Mouse (Mus musculus) intestine, embryonic 15.5 days (tissue): ENCODE results near the gene Zfp617. TPM values are rescaled to one million over a fixed set of nuclear protein-coding genes. Genes with fewer than 3 reads are reported as not detected.
"Not testable (repeated sequence)": the region's sequence is repeated elsewhere in the genome, so short reads cannot be mapped to it uniquely, and the experiment has no call there.

Experiments
- ATAC-seq: fragments of 200-750 bp; cut with Nextera tagmentation; 2 replicates; pipeline ENCODE4 v1.8.0; 2017; ENCODE audit warnings: moderate TSS enrichment, moderate library complexity
- H3K27ac ChIP-seq: fragments of 300-500 bp; sonication (generic); 2 replicates; pipeline ENCODE4 v1.5.1; 2015; ENCODE audit warnings: mild to moderate bottlenecking, inconsistent platforms
- H3K27me3 ChIP-seq: fragments of 300-500 bp; sonication (generic); replicated peaks from 2 replicates; pipeline ENCODE4 v1.6.1; 2015; ENCODE audit warnings: inconsistent platforms
- H3K36me3 ChIP-seq: fragments of 300-500 bp; sonication (generic); 2 replicates; pipeline ENCODE4 v1.6.1; 2015; ENCODE audit warnings: inconsistent platforms
- H3K4me1 ChIP-seq: fragments of 300-500 bp; sonication (generic); replicated peaks from 2 replicates; pipeline ENCODE4 v1.6.1; 2015; ENCODE audit warnings: inconsistent platforms
- H3K4me2 ChIP-seq: fragments of 300-500 bp; sonication (generic); replicated peaks from 2 replicates; pipeline ENCODE4 v1.6.1; 2015; ENCODE audit warnings: mild to moderate bottlenecking, inconsistent platforms
- H3K4me3 ChIP-seq: fragments of 300-500 bp; sonication (generic); replicated peaks from 2 replicates; pipeline ENCODE4 v1.5.1; 2015; ENCODE audit warnings: inconsistent platforms
- H3K9ac ChIP-seq: fragments of 300-500 bp; sonication (generic); 2 replicates; pipeline ENCODE4 v1.6.1; 2015; ENCODE audit warnings: inconsistent platforms
- H3K9me3 ChIP-seq: fragments of 300-500 bp; sonication (generic); 2 replicates; pipeline ENCODE4 v1.6.1; 2016; ENCODE audit warnings: inconsistent platforms
- WGBS: fragments of 180-500 bp; shearing (Covaris S2); methylation state at CpG from one replicate; pipeline ENCODE4 v1.1.7; 2015; 5-methylcytosine and 5-hydroxymethylcytosine counted together
- polyA plus RNA-seq: library from polyadenylated mRNA; unstranded; fragments of >200 nt; fragmentation: Nextera tagmentation; extraction: Ambion mirVana; gene quantifications from 2 replicates; pipeline ENCODE4 v1.2.1, GENCODE M21; 2015

Zfp617 gene
- polyA plus RNA-seq = 18.4 and 20.0 TPM in 2 replicates

DNA sequence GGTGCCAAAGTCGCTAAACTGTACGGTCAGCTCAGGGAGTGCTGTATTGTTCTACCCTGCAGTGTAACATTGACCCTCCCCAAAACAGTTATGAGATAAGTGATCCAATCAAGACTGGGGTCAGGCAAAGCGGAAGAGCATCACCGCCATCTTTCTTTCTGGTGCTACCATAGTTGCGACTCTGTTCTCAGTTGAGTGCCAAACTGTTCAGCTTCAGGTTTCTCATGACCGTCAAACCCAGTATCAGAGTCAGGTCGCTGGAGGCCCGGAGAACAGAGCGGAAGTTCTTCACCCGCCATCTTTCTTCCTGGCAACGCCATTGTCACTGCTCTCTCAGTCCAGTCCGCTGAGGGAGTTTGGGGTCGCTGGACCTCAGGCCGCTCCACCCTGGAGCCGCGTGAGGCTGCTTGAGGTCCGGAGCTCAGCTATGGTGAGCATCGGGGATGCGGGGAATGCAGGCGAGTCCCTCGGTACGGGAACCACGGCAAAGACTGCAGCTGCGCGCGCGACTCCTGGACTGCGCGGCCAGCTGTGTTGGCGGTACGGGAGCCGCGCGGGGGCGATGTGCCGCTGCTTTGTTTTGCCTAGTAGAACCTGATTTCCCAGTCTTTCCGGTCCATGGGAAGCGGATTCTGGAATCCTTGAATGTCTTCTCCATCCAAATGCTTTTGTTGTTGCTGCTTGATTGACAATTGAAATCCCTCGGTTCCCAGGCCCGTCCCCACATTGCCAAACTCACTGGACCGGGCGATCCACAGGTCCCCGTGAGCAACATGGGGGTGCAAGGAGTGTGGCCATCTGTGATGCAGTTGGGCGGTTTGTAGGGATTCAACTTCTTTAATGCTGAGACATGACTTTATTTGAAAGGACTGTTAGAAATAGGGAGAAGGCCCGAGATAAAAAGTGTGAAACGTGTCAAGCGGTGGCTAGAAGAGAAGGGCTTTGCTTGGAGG lies at the start of gene Zfp617, which contains the start of gene Zfp882:
Gene Zfp617 (plus strand): TSS at position 327 of the 953 bp plus-strand sequence.
Gene Zfp882 (plus strand): TSS at position 300 of the 953 bp plus-strand sequence.
- Histone ChIP-seq H3K9me3 (no peaks in the 10 kb centered on the region), H3K27me3 (no peaks in the 10 kb centered on the region), H3K27ac (peak within 1 kb of the TSS; percentile 94), H3K9ac (peak within 1 kb of the TSS; percentile 86), H3K4me3 (peak within 1 kb of the TSS; percentile 60), H3K36me3 (no peaks in the 10 kb centered on the region), H3K4me1 (no peaks in the 10 kb centered on the region), H3K4me2 (peak within 1 kb of the TSS; percentile 51)
- WGBS = 6% methylated on average over 47 of the region's 47 CpGs
- peak; percentile 98 for ATAC-seq

DNA sequence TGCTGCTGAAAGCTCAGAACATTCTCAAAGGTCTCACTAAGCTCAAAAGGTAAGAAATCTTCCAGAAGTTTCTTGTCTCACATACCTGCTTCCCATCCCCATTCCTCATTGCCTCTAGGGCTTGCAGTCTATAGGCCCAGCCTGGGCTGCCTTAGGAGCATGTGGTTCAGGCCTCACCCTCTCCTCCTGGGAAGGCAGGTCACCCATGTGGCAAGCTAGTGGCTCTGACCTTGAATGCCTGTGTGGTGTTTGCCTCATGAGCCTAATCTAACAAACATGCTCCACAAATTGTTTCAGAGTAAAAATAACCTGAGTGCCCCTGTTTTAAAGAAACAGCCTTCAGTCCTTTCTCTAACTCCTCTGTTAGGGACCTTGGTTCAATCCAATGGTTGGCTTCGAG lies 46.9 kb upstream of the Zfp617 start:
- H3K27ac ChIP-seq, H3K9ac ChIP-seq, ATAC-seq, H3K9me3 ChIP-seq, H3K4me3 ChIP-seq, H3K36me3 ChIP-seq, H3K4me1 ChIP-seq, H3K4me2 ChIP-seq, H3K27me3 ChIP-seq: not testable (repeated sequence)
- 77% methylated on average over 1 of the region's 1 CpGs for WGBS

DNA sequence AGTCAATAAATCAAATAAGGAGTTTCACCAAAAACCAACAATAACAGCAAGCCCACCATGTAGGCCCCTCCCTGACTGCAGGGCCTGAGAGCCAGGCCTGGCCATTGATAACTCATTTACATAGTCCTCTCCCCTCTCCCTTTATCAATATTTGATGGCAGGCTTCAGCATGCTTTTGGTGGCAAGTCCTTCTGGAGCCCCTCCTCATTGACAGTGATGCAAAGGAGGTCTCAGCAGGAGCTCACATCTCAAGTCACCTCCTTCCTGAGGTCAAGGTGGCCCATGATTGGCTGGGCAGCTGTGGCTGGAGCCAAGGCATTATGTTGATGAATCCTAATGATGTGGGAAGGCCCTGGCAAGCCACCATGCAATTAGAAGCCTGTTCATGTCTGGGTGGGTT lies 46.4 kb upstream of the Zfp617 start:
- not testable (repeated sequence) for H3K9me3 ChIP-seq, H3K9ac ChIP-seq, H3K36me3 ChIP-seq, H3K4me1 ChIP-seq, H3K4me2 ChIP-seq, ATAC-seq, H3K27ac ChIP-seq, H3K27me3 ChIP-seq, H3K4me3 ChIP-seq

DNA sequence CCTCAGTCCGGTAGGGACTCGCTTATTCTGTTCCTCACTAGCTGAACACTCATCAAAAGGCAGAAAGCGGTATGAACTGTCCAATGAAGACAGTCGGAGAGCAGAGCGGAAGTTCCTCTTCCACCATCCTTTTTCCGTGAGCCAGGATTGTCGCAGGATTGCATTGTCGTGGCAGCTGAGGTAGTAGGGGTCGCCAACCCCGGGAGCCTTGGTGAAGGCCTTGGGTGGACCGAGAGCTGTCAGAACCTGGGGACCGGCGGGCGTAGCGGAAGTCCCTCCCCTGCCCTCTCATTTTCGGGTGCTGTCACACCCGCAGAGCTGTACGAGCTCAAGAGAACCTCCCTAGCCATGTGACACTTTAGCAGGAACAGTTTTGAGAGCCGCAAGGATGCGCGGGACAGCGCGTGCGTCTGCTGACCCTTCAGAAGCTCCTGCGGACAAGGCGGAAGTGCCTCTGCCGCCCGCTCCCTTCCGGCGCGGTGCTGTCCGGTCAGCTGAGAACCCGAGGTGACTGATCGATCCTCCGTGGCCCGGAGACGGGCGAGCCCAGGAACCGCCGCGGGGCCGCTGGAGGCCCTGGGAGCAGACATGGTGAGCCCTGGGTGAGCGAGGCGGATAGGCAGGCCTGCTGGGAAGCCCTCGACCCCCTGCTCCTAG lies 26.7 kb upstream of the Zfp617 start, which contains the start of gene Zfp709:
Gene Zfp709 (plus strand): TSS at position 402 of the 657 bp plus-strand sequence.
- Histone ChIP-seq H3K4me3 (peak within 1 kb of the TSS; percentile 62), H3K9me3 (no peaks in the 10 kb centered on the region), H3K4me2 (peak within 1 kb of the TSS; percentile 87), H3K27me3 (no peaks in the 10 kb centered on the region), H3K27ac (peak within 1 kb of the TSS; percentile 70), H3K36me3 (peaks cover 10% of the 10 kb centered on the region), H3K4me1 (no peaks in the 10 kb centered on the region), H3K9ac (peak within 1 kb of the TSS; percentile 78)
- WGBS = 4% methylated on average over 44 of the region's 45 CpGs
- ATAC-seq = peak; percentile 97

DNA sequence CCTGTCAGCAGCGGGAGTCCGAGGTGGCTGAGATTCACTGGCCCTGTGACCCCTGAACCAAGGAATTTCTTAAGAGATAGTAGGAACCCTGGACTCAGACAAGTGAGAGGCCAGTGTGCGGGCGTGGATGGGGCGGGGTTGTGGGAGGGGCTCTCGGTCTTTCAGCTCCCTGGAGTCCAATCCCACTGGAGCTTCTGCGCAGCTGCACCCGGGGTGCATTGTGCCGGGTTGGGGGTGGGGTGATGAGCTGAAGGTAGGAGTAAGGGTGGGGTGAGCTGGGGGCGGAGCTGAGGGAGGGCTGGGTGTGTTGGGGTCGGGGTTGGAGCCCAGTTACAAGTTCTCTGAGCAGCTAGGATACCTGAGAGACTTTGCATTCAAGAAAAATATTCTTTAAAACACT lies 7.8 kb upstream of the Zfp617 start:
- H3K4me2 ChIP-seq, H3K27ac ChIP-seq, H3K4me3 ChIP-seq, H3K9ac ChIP-seq, H3K9me3 ChIP-seq, H3K36me3 ChIP-seq, H3K4me1 ChIP-seq, ATAC-seq, H3K27me3 ChIP-seq: not testable (repeated sequence)
- WGBS = 50% methylated on average over 11 of the region's 11 CpGs

DNA sequence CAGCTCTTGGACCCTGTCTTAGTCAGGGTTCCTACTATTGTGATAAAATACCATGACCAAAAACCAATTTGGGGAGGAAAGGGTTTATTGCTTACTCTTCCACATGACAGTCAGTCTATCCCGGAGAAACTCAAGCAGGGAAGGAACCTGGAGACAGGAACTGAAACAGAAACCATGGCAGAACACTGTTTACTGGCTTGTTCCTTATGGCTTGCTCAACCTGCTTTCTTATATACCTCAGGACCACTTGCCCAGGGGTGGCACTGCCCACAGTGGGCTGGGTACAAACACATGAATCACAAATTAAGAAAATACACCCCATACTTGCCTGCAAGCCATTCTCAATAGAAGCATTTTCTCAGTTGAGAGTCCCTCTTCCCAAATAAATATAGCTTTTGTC lies 5.4 kb upstream of the Zfp617 start:
- WGBS = 68% methylated on average over 1 of the region's 1 CpGs
- not testable (repeated sequence) for H3K4me3 ChIP-seq, ATAC-seq, H3K27ac ChIP-seq, H3K9me3 ChIP-seq, H3K27me3 ChIP-seq, H3K4me1 ChIP-seq, H3K4me2 ChIP-seq, H3K9ac ChIP-seq, H3K36me3 ChIP-seq

DNA sequence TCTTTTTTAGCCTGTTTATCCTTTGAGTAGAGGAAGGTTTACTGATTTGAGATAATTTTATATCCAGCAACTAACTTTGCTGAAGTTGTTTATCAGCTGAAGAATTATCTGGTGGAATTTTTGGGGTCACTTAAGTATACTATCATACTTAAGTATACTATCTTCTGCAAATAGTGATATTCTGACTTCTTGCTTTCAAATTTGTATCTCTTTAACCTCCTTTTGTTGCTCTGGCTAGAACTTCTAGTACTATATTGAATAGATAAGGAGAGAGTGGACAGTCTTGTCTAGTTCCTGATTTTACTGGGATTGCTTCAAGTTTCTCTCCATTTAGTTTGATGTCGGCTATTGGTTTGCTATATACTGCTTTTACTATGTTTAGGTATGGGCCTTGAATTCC lies 1.6 kb upstream of the Zfp617 start:
- no peaks in the 10 kb centered on the region for H3K4me1 ChIP-seq
- H3K27me3 ChIP-seq = no peaks in the 10 kb centered on the region
- H3K4me3 ChIP-seq = no peak overlapping the region
- H3K36me3 ChIP-seq = no peaks in the 10 kb centered on the region
- no peak overlapping the region for H3K27ac ChIP-seq
- no peak overlapping the region for H3K9ac ChIP-seq
- ATAC-seq = no peak
- 92% methylated on average over 1 of the region's 1 CpGs for WGBS
- H3K9me3 ChIP-seq = no peaks in the 10 kb centered on the region
- H3K4me2 ChIP-seq = no peak overlapping the region

DNA sequence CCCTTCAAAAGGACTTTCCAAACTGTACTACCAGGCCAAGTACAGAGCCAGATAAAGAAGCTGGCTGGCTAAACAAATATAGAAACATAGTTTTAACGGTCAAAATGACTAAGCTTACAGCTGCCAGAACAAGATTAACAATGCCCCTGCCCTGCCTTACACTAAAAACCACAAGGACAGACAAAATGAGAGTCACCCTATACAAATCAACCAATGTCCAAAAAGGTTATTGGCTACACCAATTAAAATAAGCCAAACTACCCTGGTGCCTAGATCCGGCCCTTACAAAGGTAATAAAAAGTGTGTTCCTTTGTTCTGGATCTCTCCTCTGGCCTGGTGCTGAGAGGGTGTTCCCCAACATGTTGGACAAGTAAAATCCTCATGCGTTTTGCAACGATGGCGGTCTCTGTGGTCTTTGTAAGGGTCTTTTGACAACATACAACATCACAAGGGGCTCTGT lies 607 bp upstream of the Zfp617 start:
- 96% methylated on average over 5 of the region's 5 CpGs for WGBS
- H3K27ac ChIP-seq = 0 out of 2 replicates have a peak overlapping the region, but pooled peaks have one; percentile 94
- no peaks in the 10 kb centered on the region for H3K27me3 ChIP-seq
- H3K4me3 ChIP-seq = peak overlapping the region; percentile 60
- peak overlapping the region; percentile 51 for H3K4me2 ChIP-seq
- no peak overlapping the region for H3K9ac ChIP-seq
- ATAC-seq = no peak
- no peaks in the 10 kb centered on the region for H3K4me1 ChIP-seq
- H3K36me3 ChIP-seq = no peaks in the 10 kb centered on the region
- no peaks in the 10 kb centered on the region for H3K9me3 ChIP-seq

DNA sequence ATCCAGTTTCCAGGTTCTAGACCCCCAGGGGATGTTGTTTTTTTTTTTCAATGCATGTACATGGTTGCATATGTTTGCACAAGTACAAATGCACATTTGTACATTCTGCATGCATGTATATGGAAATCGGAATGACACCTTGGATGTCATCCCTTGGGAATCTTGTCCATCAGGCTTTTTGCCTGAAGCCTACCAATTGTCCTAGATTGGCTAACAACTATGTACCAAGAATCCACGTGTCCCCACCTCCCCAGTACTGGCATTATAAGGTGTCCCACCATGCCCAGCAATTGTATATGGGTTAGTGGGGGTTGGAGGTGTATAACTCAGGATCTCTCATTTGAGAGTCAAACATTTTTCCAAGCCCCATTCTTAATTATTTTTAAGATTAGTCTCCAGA lies 3.9 kb downstream of the Zfp617 start:
- no peaks in the 10 kb centered on the region for H3K9me3 ChIP-seq
- no peak overlapping the region for H3K4me2 ChIP-seq
- peaks cover 5% of the 10 kb centered on the region; the same call in 1 of the 2 replicates for H3K36me3 ChIP-seq
- WGBS = 84% methylated on average over 2 of the region's 2 CpGs
- no peak for ATAC-seq
- H3K9ac ChIP-seq = no peak overlapping the region
- no peaks in the 10 kb centered on the region for H3K27me3 ChIP-seq
- no peaks in the 10 kb centered on the region for H3K4me1 ChIP-seq
- no peak overlapping the region for H3K27ac ChIP-seq
- no peak overlapping the region for H3K4me3 ChIP-seq

DNA sequence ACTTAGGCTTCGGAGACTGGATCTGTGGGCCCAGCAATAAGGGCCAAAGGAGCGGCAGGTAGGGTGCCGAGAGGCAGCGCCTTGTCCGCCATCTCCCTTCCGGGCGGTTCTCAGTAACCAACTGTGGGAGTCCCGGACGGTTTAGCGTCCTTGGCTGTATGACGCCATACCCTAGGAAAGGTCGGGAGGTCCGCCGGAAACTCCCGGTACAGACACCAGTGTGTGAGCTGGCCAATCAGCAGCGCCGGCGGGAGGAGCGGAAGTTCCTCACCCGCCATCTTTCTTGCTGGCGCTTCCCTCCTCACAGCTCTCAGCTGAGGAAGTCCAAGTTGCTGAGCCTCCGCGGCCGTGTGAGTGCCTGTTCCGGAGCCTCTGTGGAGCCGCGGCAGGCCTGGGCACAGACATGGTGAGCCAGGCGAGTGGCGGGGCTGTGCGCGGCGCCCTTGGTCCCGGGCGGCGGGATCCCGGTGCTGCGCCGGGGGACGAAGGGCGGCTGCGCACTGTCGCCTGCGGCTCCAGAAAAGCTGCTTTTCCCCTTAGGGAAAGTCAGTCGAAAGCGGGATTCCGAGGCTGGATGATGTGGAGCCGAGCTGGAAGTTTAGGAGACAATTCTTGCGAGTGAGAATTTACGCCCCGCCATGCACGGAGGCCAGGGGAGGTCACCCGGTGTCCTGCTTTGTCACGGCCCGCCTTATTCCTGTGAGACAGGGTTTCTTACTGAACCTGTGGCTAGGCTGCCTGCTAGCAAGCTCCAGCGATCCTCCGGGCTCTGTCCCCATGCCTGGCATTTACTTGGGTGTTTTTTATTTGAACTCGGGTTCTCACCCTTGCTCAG lies 14.3 kb downstream of the Zfp617 start:
- H3K27ac ChIP-seq = peak overlapping the region; percentile 98
- no peaks in the 10 kb centered on the region for H3K27me3 ChIP-seq
- no peaks in the 10 kb centered on the region for H3K4me1 ChIP-seq
- under 1% methylated on average over 57 of the region's 57 CpGs for WGBS
- H3K4me2 ChIP-seq = peak overlapping the region; percentile 67
- peak; percentile 100 for ATAC-seq
- no peaks in the 10 kb centered on the region for H3K36me3 ChIP-seq
- H3K4me3 ChIP-seq = peak overlapping the region; percentile 56
- H3K9me3 ChIP-seq = no peaks in the 10 kb centered on the region
- H3K9ac ChIP-seq = peak overlapping the region; percentile 89

DNA sequence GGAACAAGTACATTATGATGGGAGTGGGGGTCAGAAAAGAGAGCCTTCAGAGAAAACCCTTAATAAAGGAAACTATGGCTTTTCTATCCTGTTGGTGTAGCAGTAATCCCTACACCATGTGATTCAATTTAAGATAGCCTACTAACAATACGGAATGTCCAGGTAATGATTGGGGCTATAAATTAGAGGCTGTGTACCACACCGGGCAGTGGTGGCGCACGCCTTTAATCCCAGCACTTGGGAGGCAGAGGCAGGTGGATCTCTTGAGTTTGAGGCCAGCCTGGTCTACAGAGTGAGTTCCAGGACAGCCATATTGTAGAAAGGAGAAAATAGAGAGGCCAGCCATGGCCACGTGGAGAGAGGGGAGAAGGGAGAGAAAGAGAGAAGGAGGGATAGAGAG lies 17.4 kb downstream of the Zfp617 start:
- Histone ChIP-seq H3K36me3 (peaks cover 17% of the 10 kb centered on the region), H3K4me3 (no peak overlapping the region), H3K4me2 (no peak overlapping the region), H3K9me3 (no peaks in the 10 kb centered on the region), H3K4me1 (no peaks in the 10 kb centered on the region), H3K9ac (no peak overlapping the region), H3K27me3 (no peaks in the 10 kb centered on the region), H3K27ac (no peak overlapping the region)
- no peak for ATAC-seq
- 94% methylated on average over 5 of the region's 5 CpGs for whole genome bisulfite sequencing

DNA sequence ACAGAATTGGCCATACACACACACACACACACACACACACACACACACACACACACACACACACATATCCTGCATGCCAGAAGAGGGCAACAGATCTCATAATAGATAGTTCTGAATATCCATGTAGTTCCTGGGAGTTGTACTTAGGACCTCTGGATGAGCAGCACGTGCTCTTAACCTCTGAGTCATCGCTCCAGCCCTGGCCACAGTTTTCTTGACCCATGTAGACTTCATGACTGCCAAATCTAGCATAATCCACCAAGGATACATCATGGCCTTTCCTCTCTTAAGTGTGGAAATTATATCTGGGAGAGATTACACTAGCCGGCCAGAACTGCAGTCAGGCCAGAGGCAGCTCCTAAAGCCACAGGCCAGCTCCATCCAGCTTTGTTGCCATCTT lies 18.1 kb downstream of the Zfp617 start:
- Histone ChIP-seq H3K4me2 (no peak overlapping the region), H3K36me3 (peaks cover 22% of the 10 kb centered on the region), H3K4me3 (no peak overlapping the region), H3K9ac (no peak overlapping the region), H3K27me3 (no peaks in the 10 kb centered on the region), H3K9me3 (no peaks in the 10 kb centered on the region), H3K4me1 (no peaks in the 10 kb centered on the region), H3K27ac (no peak overlapping the region)
- ATAC-seq = no peak
- 89% methylated on average over 3 of the region's 3 CpGs for WGBS
